ENCODE assay signal across 20 mouse cellular contexts in the genomic region with DNA sequence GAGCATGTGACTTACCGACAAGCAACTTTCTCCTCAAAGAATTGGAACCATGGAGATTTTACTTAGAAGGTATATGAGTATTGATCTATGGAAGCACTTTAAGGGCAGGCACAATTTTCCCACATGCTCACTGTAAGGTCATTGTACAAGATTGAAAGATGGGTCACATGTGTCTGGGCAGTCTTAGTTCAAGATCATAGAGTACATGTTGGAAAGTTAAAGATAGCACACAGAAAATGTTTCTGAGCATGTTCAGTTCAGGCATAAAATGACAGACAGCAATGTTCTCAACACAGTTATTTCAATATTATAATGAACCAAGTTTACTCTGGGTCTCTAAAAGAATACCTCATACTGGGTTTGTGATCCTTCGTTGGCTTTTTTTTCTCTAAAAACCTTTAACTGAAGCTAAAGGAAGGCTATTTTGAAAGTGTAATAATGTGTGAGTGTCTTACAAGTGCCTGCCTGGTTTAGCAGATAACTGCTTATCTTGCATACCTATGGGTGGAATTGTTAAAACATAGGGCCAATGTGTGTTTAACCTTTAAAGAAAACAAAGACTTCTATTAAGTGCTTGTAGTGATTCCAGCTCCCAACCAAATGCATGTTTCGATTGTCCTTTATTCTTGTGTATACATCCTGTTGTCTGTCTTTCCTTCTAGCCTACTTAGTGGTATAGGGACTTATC.
"Had no signal": no experiment of that assay in that cellular context is flagged by ENCODE, and none has a peak within 500 bp of the region (broad histone marks: within the 10 kb centered on the region; RNA-seq: fewer than 3 reads in every experiment).

No protein-coding gene starts in this region.

- H3K4me3 ChIP-seq: intestine, embryonic 15.5 days; limb, embryonic 12.5 days; limb, embryonic 15.5 days; midbrain, embryonic 10.5 days; neural tube, embryonic 12.5 days; neural tube, embryonic 15.5 days; stomach, embryonic 15.5 days had no signal

- H3K4me2 ChIP-seq: intestine, embryonic 15.5 days; limb, embryonic 12.5 days; limb, embryonic 15.5 days; neural tube, embryonic 12.5 days; neural tube, embryonic 15.5 days; stomach, embryonic 15.5 days had no signal

- H3K9me3 ChIP-seq: intestine, embryonic 15.5 days; limb, embryonic 12.5 days; limb, embryonic 15.5 days; midbrain, embryonic 10.5 days; neural tube, embryonic 12.5 days; neural tube, embryonic 15.5 days; stomach, embryonic 15.5 days had no signal

- H3K36me3 ChIP-seq: intestine, embryonic 15.5 days; limb, embryonic 12.5 days; limb, embryonic 15.5 days; midbrain, embryonic 10.5 days; neural tube, embryonic 12.5 days; neural tube, embryonic 15.5 days; stomach, embryonic 15.5 days had no signal

- H3K27ac ChIP-seq: intestine, embryonic 15.5 days; limb, embryonic 12.5 days; limb, embryonic 15.5 days; midbrain, embryonic 10.5 days; neural tube, embryonic 12.5 days; neural tube, embryonic 15.5 days; stomach, embryonic 15.5 days had no signal

- H3K27me3 ChIP-seq: neural tube, embryonic 12.5 days; neural tube, embryonic 15.5 days; stomach, embryonic 15.5 days had no signal

- H3K9ac ChIP-seq: intestine, embryonic 15.5 days; limb, embryonic 12.5 days; limb, embryonic 15.5 days; neural tube, embryonic 12.5 days; neural tube, embryonic 15.5 days; stomach, embryonic 15.5 days had no signal

- DNase-seq: kidney, adult 18-20 months; kidney, adult 9 months; kidney, postnatal 14 days; left cerebral cortex, postnatal 4 days; lung, adult 2 months; lung, postnatal 14 days; lung, postnatal 4 days; midbrain, embryonic 14.5 days; right cerebral cortex, adult 18-20 months; right cerebral cortex, postnatal 14 days; right cerebral cortex, postnatal 4 days; thymus, postnatal 25 days had no signal

- ATAC-seq: hindbrain, embryonic 16.5 days; intestine, embryonic 15.5 days had no signal

- H3K4me1 ChIP-seq: intestine, embryonic 15.5 days; limb, embryonic 12.5 days; limb, embryonic 15.5 days; midbrain, embryonic 10.5 days; neural tube, embryonic 12.5 days; neural tube, embryonic 15.5 days; stomach, embryonic 15.5 days had no signal
